Comparison of ENCODE assay signal across 19 mouse cellular contexts in genomic region chr7:140679591-140679990, GRCm38 (mm10). TPM values are rescaled to one million over a fixed set of nuclear protein-coding genes. Genes with fewer than 3 reads are reported as not detected.
"Had no signal": no experiment of that assay in that cellular context is flagged by ENCODE, and none has a peak within 500 bp of the region (broad histone marks: within the 10 kb centered on the region; RNA-seq: fewer than 3 reads in every experiment).

No protein-coding gene starts in this region.

RNA-seq across cellular contexts. Expression of gene Olfr45, which starts 2.2 kb away (rescaled TPM):
- polyA plus RNA-seq: cortical plate, adult 2 months; embryonic facial prominence, embryonic 10.5 days; embryonic facial prominence, embryonic 11.5 days; embryonic facial prominence, embryonic 12.5 days; embryonic facial prominence, embryonic 13.5 days; embryonic facial prominence, embryonic 14.5 days; embryonic facial prominence, embryonic 15.5 days; erythroblast, embryonic 14.5 days; forebrain, embryonic 10.5 days; forebrain, embryonic 11.5 days; forebrain, embryonic 12.5 days; forebrain, embryonic 13.5 days; forebrain, embryonic 14.5 days; forebrain, embryonic 15.5 days; forebrain, embryonic 16.5 days; forebrain, postnatal 0 days; frontal cortex, adult 2 months; gonadal fat pad, adult 2 months; heart, adult 2 months had no signal

RNA-seq across cellular contexts. Expression of gene Olfr541, which starts 17.5 kb away (rescaled TPM):
- polyA plus RNA-seq: cortical plate, adult 2 months; embryonic facial prominence, embryonic 10.5 days; embryonic facial prominence, embryonic 11.5 days; embryonic facial prominence, embryonic 12.5 days; embryonic facial prominence, embryonic 14.5 days; embryonic facial prominence, embryonic 15.5 days; erythroblast, embryonic 14.5 days; forebrain, embryonic 10.5 days; forebrain, embryonic 11.5 days; forebrain, embryonic 12.5 days; forebrain, embryonic 13.5 days; forebrain, embryonic 14.5 days; forebrain, embryonic 15.5 days; forebrain, embryonic 16.5 days; forebrain, postnatal 0 days; frontal cortex, adult 2 months; gonadal fat pad, adult 2 months; heart, adult 2 months had no signal

RNA-seq across cellular contexts. Expression of gene Olfr539, which starts 19.9 kb away (rescaled TPM):
- polyA plus RNA-seq: embryonic facial prominence, embryonic 10.5 days; embryonic facial prominence, embryonic 11.5 days; embryonic facial prominence, embryonic 14.5 days; embryonic facial prominence, embryonic 15.5 days; erythroblast, embryonic 14.5 days; forebrain, embryonic 10.5 days; forebrain, embryonic 11.5 days; forebrain, embryonic 12.5 days; forebrain, embryonic 13.5 days; forebrain, embryonic 14.5 days; forebrain, embryonic 15.5 days; forebrain, embryonic 16.5 days; gonadal fat pad, adult 2 months; heart, adult 2 months had no signal

RNA-seq across cellular contexts. Expression of gene Olfr53, which starts 33.3 kb away (rescaled TPM):
- polyA plus RNA-seq: cortical plate, adult 2 months; embryonic facial prominence, embryonic 10.5 days; embryonic facial prominence, embryonic 11.5 days; embryonic facial prominence, embryonic 12.5 days; embryonic facial prominence, embryonic 13.5 days; embryonic facial prominence, embryonic 14.5 days; embryonic facial prominence, embryonic 15.5 days; erythroblast, embryonic 14.5 days; forebrain, embryonic 10.5 days; forebrain, embryonic 11.5 days; forebrain, embryonic 12.5 days; forebrain, embryonic 13.5 days; forebrain, embryonic 14.5 days; forebrain, embryonic 15.5 days; forebrain, embryonic 16.5 days; forebrain, postnatal 0 days; frontal cortex, adult 2 months; gonadal fat pad, adult 2 months; heart, adult 2 months had no signal

RNA-seq across cellular contexts. Expression of gene Olfr61, which starts 50.8 kb away (rescaled TPM):
- polyA plus RNA-seq: cortical plate, adult 2 months; embryonic facial prominence, embryonic 10.5 days; embryonic facial prominence, embryonic 11.5 days; embryonic facial prominence, embryonic 12.5 days; embryonic facial prominence, embryonic 13.5 days; embryonic facial prominence, embryonic 14.5 days; embryonic facial prominence, embryonic 15.5 days; erythroblast, embryonic 14.5 days; forebrain, embryonic 10.5 days; forebrain, embryonic 11.5 days; forebrain, embryonic 12.5 days; forebrain, embryonic 13.5 days; forebrain, embryonic 14.5 days; forebrain, embryonic 15.5 days; forebrain, embryonic 16.5 days; forebrain, postnatal 0 days; gonadal fat pad, adult 2 months; heart, adult 2 months had no signal
